Mouse (Mus musculus) mesoderm, embryonic 11.5 days (tissue): Measurements from ENCODE around the gene Ccdc96.

ENCODE experiments used
- DNase-seq: peaks from one replicate; pipeline ENCODE4 v3.0.0-alpha.2; 2012; ENCODE audit warnings: low read depth, low spot score

Gene Ccdc96

DNA sequence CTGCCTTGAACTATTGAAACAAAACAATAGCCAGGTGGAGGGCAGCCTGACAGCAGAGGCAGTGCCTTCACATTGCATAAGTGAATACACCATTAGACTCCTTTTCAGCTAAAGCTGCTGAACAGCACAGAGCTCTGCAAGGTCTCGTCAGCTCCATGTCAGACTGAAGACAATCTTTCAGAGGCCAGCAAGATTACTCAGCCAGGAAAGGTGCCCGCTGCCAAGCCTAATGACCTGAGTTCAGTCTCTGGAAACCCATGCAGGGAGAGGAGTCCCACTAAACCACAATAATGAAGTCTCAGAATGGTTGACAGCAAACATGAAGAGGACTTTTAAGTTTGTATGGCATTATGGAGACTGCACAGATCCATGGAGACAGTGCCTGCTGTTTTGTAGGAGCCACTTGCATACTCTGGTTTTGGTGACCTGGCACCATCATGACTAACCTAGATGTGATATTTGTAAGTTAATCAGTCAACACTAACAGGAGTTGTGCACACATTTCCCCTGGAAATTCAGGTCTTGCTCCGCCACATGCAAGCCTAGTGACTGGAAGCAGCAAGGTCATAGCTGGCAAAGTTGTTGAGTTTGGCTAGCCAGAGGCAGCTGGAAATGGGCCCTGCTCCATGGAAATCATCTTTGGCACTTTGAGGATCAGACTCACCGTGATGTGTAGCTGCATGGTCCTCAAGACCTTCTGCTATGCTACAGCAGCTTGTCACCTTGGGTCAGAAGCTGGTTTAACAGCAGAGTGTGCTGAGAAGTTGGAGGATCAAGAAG is 11.3 kb upstream of the Ccdc96 start:
- no peak for DNase-seq

DNA sequence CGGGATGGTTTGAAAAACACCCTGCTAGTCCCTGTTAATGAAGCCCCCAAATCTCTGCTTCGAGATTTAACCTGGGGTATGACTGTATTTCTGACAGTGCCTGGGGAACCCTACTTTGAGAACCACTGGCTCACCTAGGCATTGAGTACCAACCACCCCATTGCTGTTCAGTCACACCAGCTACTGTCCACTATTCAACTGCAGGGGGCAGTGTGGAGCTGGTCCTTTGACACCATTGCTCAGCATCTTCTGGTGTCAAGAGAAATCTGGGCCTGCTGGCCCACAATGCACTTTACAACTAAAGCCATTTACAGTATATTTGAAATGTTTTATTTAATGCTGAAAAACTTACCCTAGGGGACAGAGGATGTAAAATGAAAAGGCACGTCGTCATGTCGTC is 10.1 kb upstream of the Ccdc96 start:
- DNase-seq = peak; percentile 77

DNA sequence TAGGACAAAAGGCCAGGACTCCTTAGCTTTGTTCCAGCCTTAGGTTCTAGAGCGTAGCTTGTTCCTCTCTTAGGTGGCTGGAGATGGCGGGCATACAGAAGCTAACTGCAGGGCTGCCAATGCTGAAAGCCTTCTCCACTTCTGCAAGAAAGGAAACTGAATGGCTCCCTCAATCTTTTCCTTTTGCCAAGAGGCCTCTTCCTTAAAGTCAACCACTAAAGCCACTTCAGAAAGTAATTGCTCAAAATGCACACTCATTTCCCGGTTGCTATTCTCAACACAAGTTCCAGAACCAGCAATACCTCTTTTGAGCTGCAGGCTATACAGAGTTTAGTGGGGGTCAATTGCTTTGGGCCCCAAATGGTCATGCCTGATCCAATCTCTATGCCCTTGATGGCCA is 6.9 kb upstream of the Ccdc96 start:
- no peak for DNase-seq

DNA sequence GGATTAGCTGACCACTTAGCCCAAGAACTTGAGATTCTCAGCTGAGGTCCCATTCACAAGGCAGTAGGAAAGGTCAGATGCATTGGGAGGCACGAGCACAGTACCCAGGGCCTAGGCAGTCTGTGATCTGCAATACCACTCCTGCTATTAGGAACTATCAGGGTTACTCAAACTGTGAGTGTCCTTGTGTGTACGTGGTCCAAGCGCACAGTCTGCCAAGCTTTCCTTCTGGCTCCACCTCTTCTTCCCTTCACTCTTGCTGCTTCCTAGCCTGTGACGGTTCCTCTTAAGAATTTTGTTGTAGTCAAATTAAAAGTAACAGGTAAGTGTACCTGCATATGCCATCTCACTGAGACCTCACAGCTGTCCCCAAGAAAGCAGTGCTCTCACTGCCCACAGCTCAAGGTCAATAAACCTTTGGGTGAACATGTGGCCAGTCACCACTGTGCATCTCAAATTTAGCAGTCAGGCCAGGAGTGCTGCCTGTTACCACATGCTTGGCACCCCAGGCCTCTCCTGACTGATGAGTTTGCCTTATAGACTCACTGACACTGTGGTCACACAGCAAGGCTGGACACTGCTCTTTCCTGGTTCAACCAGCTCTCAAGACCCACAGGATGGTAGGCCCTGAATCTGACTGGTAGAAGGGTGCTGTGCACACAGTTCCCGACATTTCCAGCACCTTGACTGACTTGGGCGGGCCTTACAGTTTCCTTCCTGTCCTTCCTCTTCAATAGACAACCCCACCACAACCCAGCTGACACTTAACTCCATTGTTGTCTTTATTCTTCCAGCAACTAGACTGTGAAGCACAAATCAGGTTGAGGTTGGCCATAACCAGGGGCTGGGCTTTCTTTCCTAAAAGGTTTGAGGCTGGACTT is 5.6 kb upstream of the Ccdc96 start:
- no peak for DNase-seq

DNA sequence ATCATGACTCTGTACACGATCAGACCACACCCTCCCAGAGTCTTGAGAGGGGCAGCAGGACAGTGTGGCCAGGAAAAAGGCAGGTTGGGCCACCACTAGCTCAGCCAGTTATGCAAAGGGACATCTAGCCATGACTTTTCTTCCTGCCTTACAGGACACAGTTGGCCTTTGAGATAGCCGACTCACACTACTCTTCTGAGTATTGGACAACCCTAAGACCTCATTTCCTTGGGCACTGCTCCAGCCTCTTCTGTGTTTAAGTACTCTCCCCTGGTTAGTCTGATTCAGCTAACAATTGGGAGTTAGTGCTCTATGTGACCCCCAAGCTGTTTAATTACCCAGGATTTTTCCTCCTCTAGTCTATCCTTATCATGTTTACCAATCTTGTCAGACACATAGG is 4.7 kb upstream of the Ccdc96 start:
- no peak for DNase-seq

DNA sequence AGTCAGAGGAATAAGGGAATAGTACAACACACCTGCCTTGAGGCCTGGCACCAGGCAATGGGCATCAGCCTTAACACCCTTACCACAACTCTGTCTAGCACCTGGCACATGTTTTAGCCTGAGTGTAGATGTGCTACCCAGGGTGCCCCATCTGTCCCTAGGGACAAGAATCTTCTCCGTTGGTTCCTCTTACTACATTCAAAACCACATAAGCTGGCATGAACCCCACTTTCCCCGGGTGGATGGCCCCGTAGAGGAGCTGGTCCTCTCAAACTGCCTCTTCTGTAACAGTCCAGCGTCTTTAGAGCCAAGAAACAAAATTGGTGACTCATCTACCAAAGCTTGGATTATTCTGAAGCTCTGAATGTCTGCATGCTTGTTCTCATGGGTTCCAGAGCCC is 4.0 kb upstream of the Ccdc96 start:
- DNase-seq = no peak

DNA sequence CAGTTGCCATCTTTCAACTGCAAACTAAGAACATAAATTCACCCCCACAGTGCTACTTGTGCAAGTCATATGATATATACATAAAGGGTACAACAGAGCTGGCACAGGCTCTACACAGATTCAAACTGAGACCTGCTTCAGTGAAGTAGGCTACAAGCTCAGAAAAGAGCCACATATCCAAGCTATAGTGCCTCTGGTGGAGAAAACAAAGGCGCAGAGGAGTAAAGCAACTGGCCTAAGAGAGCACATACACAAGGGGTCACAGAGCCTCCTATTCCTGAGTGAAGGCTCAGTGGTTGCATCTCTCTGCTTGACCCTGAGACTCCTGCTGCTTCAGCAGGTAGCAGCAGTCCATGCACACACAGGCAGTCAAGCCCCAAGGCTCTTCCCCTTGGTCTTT is 3.3 kb upstream of the Ccdc96 start:
- DNase-seq = no peak

DNA sequence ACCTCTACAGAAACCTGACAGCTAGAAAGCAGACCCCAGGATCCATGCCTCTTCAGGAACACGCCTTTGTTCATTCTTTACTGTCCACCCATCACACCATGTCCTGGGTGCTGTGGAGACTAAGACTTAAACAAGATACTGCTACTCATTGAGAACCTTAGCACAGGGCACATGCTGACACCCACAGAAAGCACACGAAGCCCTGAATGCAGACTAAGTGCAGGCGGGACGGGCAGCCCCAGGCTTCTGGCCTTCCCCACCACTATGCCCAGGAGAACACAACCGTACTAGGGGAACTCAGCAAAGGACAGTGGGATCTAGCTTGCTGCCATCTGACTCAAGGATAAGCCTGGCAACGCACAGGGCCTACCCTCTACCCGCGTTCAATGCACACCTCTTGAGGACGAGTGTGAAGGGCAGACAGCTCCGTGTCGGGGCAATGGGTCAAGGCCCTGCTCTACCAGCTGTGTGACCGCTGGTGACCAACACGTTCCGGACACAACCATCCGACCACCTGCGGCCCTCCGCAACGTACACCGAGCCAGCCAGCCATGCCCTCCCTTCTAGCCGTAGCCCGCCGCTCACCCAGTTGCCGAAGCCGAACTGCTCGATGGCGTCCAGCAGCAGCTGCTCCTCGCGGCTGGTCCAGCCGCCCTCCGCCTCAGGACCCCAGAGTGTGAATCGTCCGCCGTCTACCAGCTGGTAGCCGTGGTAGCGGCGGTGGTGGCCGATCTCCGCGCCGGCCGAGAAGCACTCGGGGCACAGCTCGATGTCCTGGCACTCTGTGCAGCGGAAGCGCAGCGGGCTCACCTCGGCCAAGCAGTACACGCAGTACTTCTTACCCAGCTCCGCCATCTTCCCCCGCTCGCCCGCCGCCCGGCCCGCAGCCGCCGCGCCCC is 936 bp upstream of the Ccdc96 start:
- DNase-seq = peak; percentile 60

DNA sequence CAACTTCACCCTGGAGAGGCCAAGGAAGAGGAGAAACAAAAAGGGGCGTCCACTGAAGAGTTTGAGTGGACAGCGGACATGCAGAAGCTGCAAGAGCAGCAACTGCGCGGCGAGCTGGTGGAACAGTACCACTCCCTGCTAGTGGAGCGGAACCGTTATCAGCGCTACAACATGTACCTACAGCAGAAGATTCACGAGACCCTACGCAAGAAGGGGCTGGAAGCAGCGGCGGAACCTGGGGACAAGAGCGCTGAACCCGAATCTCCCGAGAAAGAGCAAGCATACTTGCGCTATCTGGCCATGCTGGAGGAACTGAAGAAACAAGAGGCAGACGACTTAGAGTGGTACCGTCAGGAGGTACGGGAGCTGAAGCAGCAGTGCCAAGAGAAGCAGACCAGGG is 918 bp downstream of the Ccdc96 start:
- no peak for DNase-seq

DNA sequence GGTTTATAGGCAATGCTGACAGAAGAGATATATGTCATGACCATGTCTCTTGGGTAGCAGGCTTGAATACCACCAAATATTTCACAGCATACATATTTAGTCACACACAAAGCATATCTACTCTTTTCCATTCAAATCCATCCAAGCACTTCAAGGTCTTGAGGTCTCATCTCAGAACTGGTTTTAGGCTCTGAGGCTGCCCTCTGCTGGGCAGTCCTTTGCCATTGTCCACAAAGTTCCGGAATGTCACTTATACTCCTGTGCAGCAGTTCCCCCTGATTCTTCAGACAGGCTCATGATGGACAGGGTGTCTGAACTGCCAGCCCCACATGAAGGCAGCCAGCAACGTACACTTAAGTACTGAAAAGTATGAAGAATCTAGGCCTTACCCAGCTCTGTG is 4.8 kb downstream of the Ccdc96 start:
- peak; percentile 37 for DNase-seq

DNA sequence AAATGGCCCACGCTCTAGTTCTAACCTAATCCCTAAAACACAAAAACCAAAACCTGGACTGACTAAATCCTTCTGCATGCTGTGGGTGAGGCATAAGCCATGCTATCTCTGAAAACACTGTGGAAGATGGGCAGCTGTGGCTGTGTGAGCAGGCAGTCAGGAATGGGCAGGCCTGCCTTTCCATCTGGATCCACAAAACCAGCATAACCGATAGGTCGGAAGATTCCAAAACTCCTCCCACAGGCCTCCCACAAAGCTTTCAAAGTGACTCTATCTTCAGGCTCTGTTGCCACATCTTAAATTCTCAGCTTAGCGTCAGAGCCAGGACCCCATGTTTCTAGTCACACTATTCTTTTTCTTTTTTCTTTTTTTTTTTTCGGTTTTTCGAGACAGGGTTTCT is 9.5 kb downstream of the Ccdc96 start:
- DNase-seq = no peak

DNA sequence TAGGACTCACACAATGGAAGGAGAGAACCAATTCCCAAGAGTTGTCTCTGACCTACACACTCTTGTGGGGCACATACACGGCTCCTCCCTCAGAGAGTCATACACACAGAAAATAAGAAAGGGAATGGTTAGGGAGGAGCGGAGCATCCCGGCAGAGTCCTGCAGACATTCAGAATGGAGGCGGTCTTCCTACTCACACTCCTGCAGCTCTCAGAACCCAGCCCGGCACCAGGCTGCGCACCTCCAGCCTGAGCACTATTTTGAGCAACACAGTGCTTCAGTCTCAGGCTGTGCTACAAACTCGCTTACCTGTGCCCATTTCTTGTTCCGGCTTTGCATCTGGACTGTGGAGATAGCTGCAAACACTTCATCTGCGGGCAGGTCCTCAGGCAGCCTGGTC is 10.3 kb downstream of the Ccdc96 start:
- DNase-seq = no peak

DNA sequence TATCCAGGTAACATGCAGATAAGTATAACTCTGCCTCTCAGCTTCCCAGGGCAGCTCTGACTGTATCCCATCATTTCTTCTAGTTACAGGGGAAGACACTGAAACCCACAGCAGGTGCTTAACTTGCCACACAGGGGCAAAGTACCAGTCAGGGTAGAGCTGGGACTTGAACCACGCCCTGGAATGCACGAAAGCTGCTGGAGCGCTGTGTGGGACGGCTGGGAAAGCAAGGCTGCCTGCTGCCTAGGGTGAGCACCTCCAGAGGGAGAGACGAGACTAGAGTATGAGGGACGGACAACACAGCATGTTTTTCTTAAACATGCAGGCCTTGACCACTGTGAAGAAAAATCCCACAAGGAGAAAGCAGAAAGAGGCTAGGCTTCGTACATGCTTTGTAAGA is 20.8 kb downstream of the Ccdc96 start:
- no peak for DNase-seq

DNA sequence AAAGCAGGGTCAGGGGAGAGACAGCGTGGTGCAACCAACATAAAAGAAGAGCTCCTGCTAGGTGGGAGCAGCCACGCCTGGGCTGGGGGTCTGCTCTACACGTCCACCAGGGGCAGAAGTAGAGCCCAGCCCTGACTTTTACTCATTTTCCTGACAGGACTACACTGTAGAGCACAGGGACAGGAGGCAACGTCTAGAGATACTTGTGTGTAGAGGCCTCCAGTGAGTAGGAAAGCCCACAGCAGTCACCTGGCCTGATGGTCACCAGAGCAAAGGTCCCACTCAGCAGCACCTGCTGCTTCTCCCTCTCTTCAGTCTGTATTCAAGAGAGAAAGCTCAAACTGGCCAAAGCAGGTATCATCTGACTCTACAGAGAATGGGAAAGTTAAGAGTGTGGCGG is 21.3 kb downstream of the Ccdc96 start:
- no peak for DNase-seq

DNA sequence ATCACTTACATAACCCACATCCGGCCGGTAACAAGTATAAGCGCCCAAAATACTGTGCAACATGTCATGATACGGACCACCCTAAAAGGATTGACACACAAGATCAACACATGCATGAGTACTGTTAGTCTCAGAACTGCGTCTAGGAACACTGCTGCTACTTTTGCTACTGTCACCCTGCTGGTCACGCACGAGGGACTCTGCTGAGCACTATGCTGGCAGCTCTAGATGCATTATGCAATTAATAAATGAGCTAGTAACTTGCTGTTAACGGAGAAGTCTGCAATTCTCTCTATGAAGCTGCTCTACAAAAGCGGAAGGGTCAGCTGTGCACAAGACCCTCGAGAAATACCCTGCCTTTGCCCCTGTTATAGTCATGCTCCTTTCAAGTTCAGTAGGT is 24.0 kb downstream of the Ccdc96 start:
- no peak for DNase-seq

DNA sequence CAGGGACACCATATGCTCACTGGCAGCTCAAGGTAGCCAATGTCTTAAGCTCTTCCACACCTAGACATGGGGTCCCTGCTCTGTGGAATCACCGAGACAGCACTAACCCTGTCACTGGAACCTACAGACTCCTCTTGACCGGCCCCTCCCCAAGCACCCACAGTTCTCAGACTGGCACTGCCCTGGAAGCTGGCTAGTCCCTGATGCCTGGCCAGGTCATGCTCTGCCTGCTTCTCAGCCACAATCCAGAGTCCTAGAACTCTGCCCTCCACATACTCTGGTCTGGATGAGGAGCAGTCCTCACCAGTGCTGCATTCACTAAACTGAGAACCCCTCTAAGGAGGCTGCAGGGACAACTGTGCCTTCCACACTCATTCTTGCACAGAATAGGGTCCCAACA is 26.6 kb downstream of the Ccdc96 start:
- no peak for DNase-seq

DNA sequence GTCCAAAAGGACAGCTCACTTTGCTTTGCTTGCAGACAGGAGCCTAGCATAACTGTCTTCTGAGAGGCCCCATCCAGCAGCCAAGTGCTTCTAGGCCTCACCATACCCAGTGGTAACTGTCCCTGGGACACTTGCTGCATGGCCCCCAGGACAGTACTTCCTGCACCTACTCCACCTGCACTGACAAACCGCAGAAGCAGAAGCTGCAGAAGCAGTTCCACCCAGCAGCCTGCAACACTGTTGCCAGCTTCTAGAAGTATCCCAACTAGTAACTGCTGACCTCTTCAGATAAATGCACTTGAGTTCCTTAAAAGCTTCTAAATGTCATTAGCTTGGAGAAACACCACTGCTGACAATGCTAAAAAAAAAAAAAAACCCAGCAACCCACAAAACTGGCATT is 30.7 kb downstream of the Ccdc96 start:
- DNase-seq = no peak

DNA sequence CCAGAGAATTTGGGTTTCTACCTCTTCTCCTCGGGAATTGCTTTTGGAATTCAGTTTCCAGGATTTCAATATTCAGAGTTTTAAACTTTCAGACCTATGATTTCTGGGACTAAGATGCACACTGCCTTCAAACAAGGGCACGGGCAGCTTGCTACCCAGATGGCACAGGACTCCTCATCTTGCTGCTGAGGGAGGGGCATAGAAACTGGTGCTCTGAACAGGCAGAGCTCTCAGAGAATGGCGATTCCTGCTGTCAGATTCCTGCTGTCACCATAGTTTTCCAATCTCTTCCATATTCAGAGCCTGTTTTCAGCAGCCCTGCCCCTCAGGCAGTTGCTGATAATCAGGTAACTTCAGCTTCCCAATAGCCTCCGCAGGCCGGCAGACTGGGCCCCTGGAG is 31.2 kb downstream of the Ccdc96 start:
- DNase-seq = no peak

DNA sequence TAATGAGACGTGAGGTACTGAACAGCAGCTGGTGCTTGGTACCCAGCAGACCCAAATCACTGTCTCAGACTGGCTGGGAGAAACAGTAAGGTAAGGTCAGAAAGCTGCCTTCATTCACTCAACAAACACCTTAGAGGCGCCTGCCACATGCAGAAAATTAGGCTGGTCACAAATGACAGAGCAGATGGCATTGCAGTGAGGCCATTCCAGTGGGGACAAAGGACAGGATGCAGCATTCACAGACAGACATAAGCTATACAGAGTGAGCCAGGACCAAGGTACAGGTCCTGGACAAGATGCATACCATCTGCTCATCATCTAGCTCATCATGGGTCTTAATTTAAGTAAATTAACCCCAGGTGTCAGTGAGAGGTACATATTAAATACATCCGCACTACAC is 33.2 kb downstream of the Ccdc96 start:
- DNase-seq = no peak

DNA sequence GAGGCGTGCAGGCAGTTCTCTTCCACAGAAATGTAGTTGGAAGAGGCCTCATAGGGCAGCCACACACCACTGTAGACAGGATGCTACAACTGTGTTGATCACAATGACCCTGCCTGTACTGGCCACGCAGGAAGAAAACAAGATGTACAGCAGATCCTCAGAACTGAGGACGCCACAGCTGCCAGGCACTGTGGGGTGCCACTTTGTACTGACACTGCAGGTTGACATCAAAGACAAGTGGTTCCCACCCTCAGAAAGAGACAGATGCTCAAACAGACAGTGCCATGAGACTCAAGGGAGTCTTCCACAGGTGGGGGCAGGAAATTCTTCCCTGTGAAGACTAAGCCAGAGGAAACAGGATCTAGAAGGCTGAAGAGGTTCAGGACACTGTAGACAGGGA is 35.4 kb downstream of the Ccdc96 start:
- DNase-seq = no peak

DNA sequence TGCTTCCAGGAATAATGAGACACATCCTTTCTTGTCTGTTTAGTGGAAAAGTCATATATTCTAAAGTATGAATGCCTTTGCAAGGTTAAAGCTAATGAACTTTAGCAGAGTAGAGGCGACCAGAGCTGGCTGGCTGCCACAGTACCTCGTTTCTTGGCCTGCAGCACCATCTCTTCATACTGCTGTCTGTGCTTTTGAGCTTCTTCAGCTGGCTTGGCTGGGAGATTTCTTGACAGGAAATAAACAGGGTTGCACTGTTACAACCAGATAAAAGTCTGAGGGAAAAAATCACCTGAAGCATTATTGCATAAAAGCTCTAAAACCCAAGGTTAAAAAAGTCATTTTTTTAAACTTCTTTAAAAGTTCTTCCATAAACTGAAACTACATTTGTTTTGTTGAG is 38.4 kb downstream of the Ccdc96 start:
- DNase-seq = no peak

DNA sequence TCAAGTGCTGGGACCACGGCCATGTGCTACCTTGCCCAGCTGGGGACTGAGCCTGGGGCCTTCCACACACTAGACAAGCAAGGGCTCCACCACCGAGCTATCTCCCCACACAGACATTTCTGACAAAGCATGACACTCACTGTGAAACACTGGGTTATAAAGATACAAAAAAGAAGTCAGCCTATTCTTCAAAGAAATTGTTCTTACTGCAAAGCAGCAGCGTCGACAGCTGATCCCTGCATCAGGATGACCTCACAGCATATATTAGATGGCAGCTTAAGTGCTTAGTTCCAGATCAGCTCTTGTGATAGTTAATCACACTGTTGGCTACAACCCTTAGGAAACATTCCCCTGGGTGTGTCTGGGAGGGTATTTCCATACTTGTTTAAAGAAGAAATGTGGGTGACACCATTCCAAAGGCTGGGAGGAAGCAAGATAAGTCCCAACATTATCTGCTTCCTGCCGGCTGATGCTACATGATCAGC is 38.9 kb downstream of the Ccdc96 start:
- no peak for DNase-seq
